Mouse (Mus musculus) brain, embryonic 14.5 days (tissue): ENCODE measurements around the gene Peli2.

Source experiments
- CTCF ChIP-seq: fragments of 200-500 bp; IDR thresholded peaks from 2 replicates; pipeline ENCODE4 v1.5.1; 2012; ENCODE audit warnings: inconsistent platforms, mild to moderate bottlenecking, moderate library complexity, borderline replicate concordance; ENCODE audit not compliant: insufficient read depth, insufficient read length; ENCODE audit errors: extremely low read depth
- POLR2A ChIP-seq: fragments of 200-500 bp; IDR thresholded peaks from 2 replicates; pipeline ENCODE4 v1.6.1; 2012; ENCODE audit warnings: mild to moderate bottlenecking, inconsistent platforms, borderline replicate concordance; ENCODE audit not compliant: poor library complexity, insufficient read depth, insufficient read length, severe bottlenecking; ENCODE audit errors: extremely low read depth

GRCm38 (mm10) chr14:48175115-48175514, 54.5 kb downstream of the Peli2 start:
- TF ChIP-seq CTCF (no peak), POLR2A (no peak)
